Mouse (Mus musculus) ES-E14 (cell line): ENCODE measurements around the gene Fanca. TPM values are rescaled to one million over a fixed set of nuclear protein-coding genes. Genes with fewer than 3 reads are reported as not detected.

ENCODE experiments used
- DNase-seq: peaks from one replicate; pipeline ENCODE4 v3.0.0-alpha.2; 2013; ENCODE audit warnings: low read depth, low spot score
- H3K27ac ChIP-seq: 2 replicates; pipeline ENCODE4 v1.5.1; 2012; ENCODE audit warnings: low read depth, mild to moderate bottlenecking, low read length, moderate library complexity, mixed read lengths; ENCODE audit not compliant: poor library complexity, insufficient read depth, severe bottlenecking
- H3K36me3 ChIP-seq: 2 replicates; pipeline ENCODE4 v1.6.1; 2012; ENCODE audit warnings: mild to moderate bottlenecking, low read length, moderate library complexity, mixed read lengths; ENCODE audit not compliant: control insufficient read depth, poor library complexity, insufficient read depth, severe bottlenecking
- H3K4me1 ChIP-seq, 2 experiments: fragments of 150-350 bp in 1 of 2; sonication (generic) in 1 of 2; 2 replicates each; pipeline ENCODE4 v1.6.1; 2012; ENCODE audit warnings: low read length in 2 of 2, mild to moderate bottlenecking in 1 of 2, mixed read lengths in 1 of 2; ENCODE audit not compliant: control insufficient read depth in 2 of 2, insufficient read depth in 2 of 2, poor library complexity in 1 of 2
- H3K4me3 ChIP-seq, 2 experiments: fragments of 150-350 bp in 1 of 2; sonication (generic) in 1 of 2; 2 replicates each; pipeline ENCODE4 v1.5.1; 2012; ENCODE audit warnings: low read length in 2 of 2, low read depth in 1 of 2, mild to moderate bottlenecking in 1 of 2, mixed read lengths in 1 of 2; ENCODE audit not compliant: insufficient read depth in 1 of 2, poor library complexity in 1 of 2, severe bottlenecking in 1 of 2
- H3K9ac ChIP-seq: 2 replicates; pipeline ENCODE4 v1.6.1; 2012; ENCODE audit warnings: low read depth, mild to moderate bottlenecking, low read length, mixed read lengths; ENCODE audit not compliant: poor library complexity, insufficient read depth, severe bottlenecking
- H3K9me3 ChIP-seq: fragments of 150-350 bp; sonication (generic); 2 replicates; pipeline ENCODE4 v1.6.1; 2012; ENCODE audit warnings: low read depth, mild to moderate bottlenecking, low read length; ENCODE audit not compliant: control insufficient read depth, insufficient read depth
- CHD2 ChIP-seq: IDR thresholded peaks from 2 replicates; pipeline ENCODE4 v1.6.1; 2014; ENCODE audit warnings: mild to moderate bottlenecking, low read depth, low read length, inconsistent platforms
- HCFC1 ChIP-seq: IDR thresholded peaks from 2 replicates; pipeline ENCODE4 v1.6.1; 2012; ENCODE audit warnings: low read length, inconsistent platforms, borderline replicate concordance; ENCODE audit not compliant: insufficient read depth
- MAFK ChIP-seq: IDR thresholded peaks from 2 replicates; pipeline ENCODE4 v1.6.1; 2014; ENCODE audit warnings: mild to moderate bottlenecking, low read depth, low read length, inconsistent platforms; ENCODE audit not compliant: insufficient read depth
- ZC3H11A ChIP-seq: IDR thresholded peaks from 2 replicates; pipeline ENCODE4 v1.6.1; 2012; ENCODE audit warnings: low read depth, mild to moderate bottlenecking, inconsistent platforms, low read length, borderline replicate concordance
- ZNF384 ChIP-seq: IDR thresholded peaks from 2 replicates; pipeline ENCODE4 v1.6.1; 2012; ENCODE audit warnings: low read depth, low read length, inconsistent platforms
- in situ Hi-C, 2 experiments: fragments of 600-800 bp; cut with MboI; formaldehyde crosslinking; loops; one replicate each; pipeline ENCODE4 v1.15.1; 2025; ENCODE audit warnings: low sequenced_read_pairs in 2 of 2, inconsistent platforms in 1 of 2; ENCODE audit not compliant: unreplicated experiment in 2 of 2
- total RNA-seq: library from RNA; depleted of rRNA; stranded (reverse); fragments of 300-350 nt; gene quantifications from 2 replicates; pipeline ENCODE4 v1.2.3, GENCODE M21; 2012

The Fanca gene
- total RNA-seq, 1 experiment = 31.7 TPM

DNA sequence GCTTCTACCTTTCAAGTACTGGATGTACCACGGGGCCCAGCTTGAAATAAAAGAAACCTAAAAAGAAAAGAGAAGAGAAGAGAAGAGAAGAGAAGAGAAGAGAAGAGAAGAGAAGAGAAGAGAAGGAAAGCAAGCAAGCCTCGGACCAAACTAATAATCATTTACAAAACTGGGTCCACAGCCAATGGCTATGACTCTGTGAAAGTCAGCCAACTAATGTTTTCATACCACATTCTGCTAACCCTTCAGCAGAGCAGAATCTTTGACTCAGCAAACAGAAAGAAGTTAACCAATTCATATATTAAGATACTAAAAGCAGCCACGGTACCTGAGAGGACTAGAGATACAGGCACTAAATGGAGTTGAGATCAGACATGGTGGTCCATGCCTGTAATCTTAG, 26.1 kb downstream of the Fanca start:
- no peaks in the 10 kb centered on the region for H3K4me1 ChIP-seq
- no peak for DNase-seq
- H3K4me3 ChIP-seq = no peak overlapping the region
- in situ Hi-C loops = no loop called here
- TF ChIP-seq ZNF384 (no peak), ZC3H11A (no peak), CHD2 (no peak), MAFK (no peak), HCFC1 (no peak)
- H3K27ac ChIP-seq = no peak overlapping the region
- no peaks in the 10 kb centered on the region for H3K9me3 ChIP-seq
- H3K36me3 ChIP-seq = peaks cover 26% of the 10 kb centered on the region
- no peak overlapping the region for H3K9ac ChIP-seq

DNA sequence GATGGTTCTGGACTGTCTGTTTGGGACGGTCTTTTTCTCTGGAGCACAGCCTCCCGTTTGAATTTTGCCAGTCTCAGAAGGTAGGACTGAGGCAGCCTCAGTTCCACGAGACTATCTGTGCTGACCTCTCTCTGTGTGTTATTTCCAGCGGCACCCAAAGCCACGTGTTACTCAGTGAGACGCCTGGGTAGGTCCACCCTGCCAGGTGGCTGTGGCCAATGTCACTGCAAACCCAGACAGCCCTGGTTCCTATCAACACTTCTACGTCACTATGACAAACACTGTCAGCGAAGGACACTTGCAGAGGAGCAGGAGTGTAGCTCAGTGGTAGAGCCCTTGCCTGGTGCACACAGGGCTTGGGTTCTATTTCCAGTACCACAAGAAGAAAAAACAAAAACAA, 26.7 kb downstream of the Fanca start:
- in situ Hi-C loops = no loop called here

DNA sequence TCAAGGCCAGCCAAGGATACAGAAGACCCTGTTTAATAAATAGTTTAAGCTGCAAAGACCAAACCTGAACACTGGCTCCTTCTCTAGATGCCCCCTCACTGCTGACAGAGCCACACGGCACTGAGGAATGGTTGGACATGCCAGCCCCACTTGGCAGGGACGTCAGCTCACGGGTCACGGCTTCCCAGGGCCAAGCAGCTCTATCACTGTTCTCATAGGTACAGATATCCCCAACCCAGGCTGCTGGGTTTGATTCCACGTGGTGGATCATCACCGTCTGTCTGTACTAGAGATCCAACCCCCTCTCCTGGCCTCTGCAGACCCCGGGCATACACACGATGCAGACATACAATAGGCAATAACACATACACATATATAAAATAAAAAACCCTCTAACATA, 27.7 kb downstream of the Fanca start:
- H3K9ac ChIP-seq = no peak overlapping the region
- H3K9me3 ChIP-seq = no peaks in the 10 kb centered on the region
- TF ChIP-seq ZC3H11A (no peak), ZNF384 (no peak), MAFK (no peak), HCFC1 (no peak), CHD2 (no peak)
- no peak overlapping the region for H3K27ac ChIP-seq
- H3K36me3 ChIP-seq = peaks cover 21% of the 10 kb centered on the region
- no peak overlapping the region for H3K4me3 ChIP-seq
- no peak for DNase-seq
- no peaks in the 10 kb centered on the region for H3K4me1 ChIP-seq
- in situ Hi-C loops = no loop called here

More for the DNA sequence above, 26.7 kb downstream of the Fanca start:
- no peak overlapping the region for H3K9ac ChIP-seq
- H3K9me3 ChIP-seq = no peaks in the 10 kb centered on the region
- H3K4me1 ChIP-seq = no peaks in the 10 kb centered on the region
- H3K36me3 ChIP-seq = peaks cover 26% of the 10 kb centered on the region
- no peak for DNase-seq
- H3K4me3 ChIP-seq = no peak overlapping the region
- H3K27ac ChIP-seq = no peak overlapping the region
- TF ChIP-seq HCFC1 (no peak), ZC3H11A (no peak), MAFK (no peak), ZNF384 (no peak), CHD2 (no peak)

DNA sequence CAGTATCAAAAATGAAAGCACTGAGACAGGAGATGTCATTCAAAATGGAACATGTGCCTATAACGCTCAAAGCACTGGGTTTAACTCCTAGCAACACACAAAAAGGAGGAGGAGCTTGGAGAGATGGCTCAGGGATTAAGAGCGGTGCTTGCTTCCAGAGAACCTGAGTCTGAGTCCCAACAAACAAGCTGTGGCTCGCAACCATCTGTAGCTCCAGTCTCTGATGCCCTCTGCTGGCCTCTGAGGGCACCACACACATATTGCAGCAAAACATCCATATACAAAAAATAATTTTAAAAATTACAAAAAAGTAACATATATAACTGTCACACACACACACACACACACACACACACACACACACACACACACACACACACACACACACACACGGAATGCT, 28.2 kb downstream of the Fanca start:
- Histone ChIP-seq H3K4me1 (no peaks in the 10 kb centered on the region), H3K27ac (no peak overlapping the region), H3K4me3 (no peak overlapping the region), H3K9ac (no peak overlapping the region), H3K36me3 (peaks cover 21% of the 10 kb centered on the region), H3K9me3 (no peaks in the 10 kb centered on the region)
- TF ChIP-seq MAFK = no peak
- peak; percentile 15; the same call in 1 of the 2 replicates for TF ChIP-seq ZC3H11A
- TF ChIP-seq ZNF384 = no peak
- TF ChIP-seq CHD2 = no peak
- peak; percentile 26 for DNase-seq
- in situ Hi-C loops = no loop called here

DNA sequence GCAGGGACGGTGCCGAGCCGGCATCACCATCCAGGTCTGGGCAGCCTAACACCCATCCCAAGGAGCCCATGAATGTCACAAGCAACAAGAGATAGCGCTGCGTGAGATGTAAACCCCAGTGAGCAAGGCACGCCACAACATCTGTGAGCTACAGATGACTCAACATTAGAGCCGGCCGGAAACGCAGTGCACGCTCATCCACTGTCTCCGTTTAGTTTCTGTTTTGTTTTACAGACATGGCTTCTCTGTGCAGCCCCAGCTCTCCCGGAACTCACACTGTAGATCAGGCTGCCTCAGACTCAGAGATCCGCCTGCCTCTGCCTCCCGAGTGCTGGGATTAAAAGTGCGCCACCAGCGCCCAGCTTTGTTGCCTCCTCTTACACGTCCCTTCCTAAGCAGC, 31.0 kb downstream of the Fanca start:
- TF ChIP-seq CHD2 (no peak), ZNF384 (no peak), HCFC1 (no peak), ZC3H11A (no peak), MAFK (no peak)
- Histone ChIP-seq H3K9ac (no peak overlapping the region), H3K9me3 (no peaks in the 10 kb centered on the region), H3K4me1 (no peaks in the 10 kb centered on the region), H3K36me3 (peaks cover 22% of the 10 kb centered on the region), H3K27ac (no peak overlapping the region), H3K4me3 (no peak overlapping the region)
- no peak for DNase-seq
- in situ Hi-C loops = no loop called here
